Mouse (Mus musculus): ENCODE data around the gene Pcp4l1.

GRCm38 (mm10) chr1:171193093-171193840, 2.8 kb downstream of the Pcp4l1 start:
- TF ChIP-seq CTCF (IDR thresholded peaks at IDR 0.05; ENCODE audit: control insufficient read depth, insufficient read depth, low read length) (no peak), POLR2A (IDR thresholded peaks at IDR 0.05; ENCODE audit: borderline replicate concordance, control insufficient read depth, low read depth, low read length) (no peak)
